Mouse (Mus musculus) lung, embryonic 14.5 days (tissue): ENCODE data around the gene Srsf2. TPM values are rescaled to one million over a fixed set of nuclear protein-coding genes. Genes with fewer than 3 reads are reported as not detected.
A peak's percentile ranks its signal among the peaks of the same experiment; 100 is the strongest.
"Not testable (repeated sequence)": the region's sequence is repeated elsewhere in the genome, so short reads cannot be mapped to it uniquely, and the experiment has no call there.

Source experiments
- ATAC-seq: fragments of 200-750 bp; cut with Nextera tagmentation; 2 replicates; pipeline ENCODE4 v1.8.0; 2017; ENCODE audit warnings: mild to moderate bottlenecking, moderate TSS enrichment, moderate library complexity; ENCODE audit not compliant: insufficient read depth
- DNase-seq: peaks from one replicate; pipeline ENCODE4 v3.0.0-alpha.2; 2015
- H3K27ac ChIP-seq: fragments of 300-500 bp; sonication (generic); 2 replicates; pipeline ENCODE4 v1.5.1; 2014; ENCODE audit warnings: low read depth, mild to moderate bottlenecking, moderate library complexity
- H3K27me3 ChIP-seq: fragments of 300-500 bp; sonication (generic); 2 replicates; pipeline ENCODE4 v1.6.1; 2014; ENCODE audit warnings: low read length, control low read depth; ENCODE audit not compliant: insufficient read depth
- H3K36me3 ChIP-seq: fragments of 300-500 bp; sonication (generic); 2 replicates; pipeline ENCODE4 v1.6.1; 2014; ENCODE audit warnings: control low read depth; ENCODE audit not compliant: insufficient read depth
- H3K4me1 ChIP-seq: fragments of 300-500 bp; sonication (generic); 2 replicates; pipeline ENCODE4 v1.6.1; 2014; ENCODE audit warnings: antibody characterized with exemption, control low read depth; ENCODE audit not compliant: insufficient read depth
- H3K4me2 ChIP-seq: fragments of 300-500 bp; sonication (generic); 2 replicates; pipeline ENCODE4 v1.6.1; 2014; ENCODE audit warnings: mild to moderate bottlenecking
- H3K4me3 ChIP-seq: fragments of 300-500 bp; sonication (generic); 2 replicates; pipeline ENCODE4 v1.5.1; 2014; ENCODE audit warnings: low read depth, low read length
- H3K9ac ChIP-seq: fragments of 300-500 bp; sonication (generic); 2 replicates; pipeline ENCODE4 v1.6.1; 2014
- H3K9me3 ChIP-seq: fragments of 300-500 bp; sonication (generic); 2 replicates; pipeline ENCODE4 v1.6.1; 2016; ENCODE audit warnings: low read depth, low read length, control low read depth
- CTCF ChIP-seq: IDR thresholded peaks from 2 replicates; pipeline ENCODE4 v1.5.1; 2016; ENCODE audit warnings: antibody characterized with exemption, low read depth
- WGBS: fragments of 180-500 bp; shearing (Covaris S2); extraction: QIAGEN DNeasy Blood & Tissue Kit; methylation state at CpG from one replicate; pipeline ENCODE4 v1.1.7; 2014; 5-methylcytosine and 5-hydroxymethylcytosine counted together
- polyA plus RNA-seq: library from polyadenylated mRNA; unstranded; fragments of >200 nt; fragmentation: Nextera tagmentation; extraction: Ambion mirVana; gene quantifications from 2 replicates; pipeline ENCODE4 v1.2.1, GENCODE M21; 2014

Srsf2 gene
- polyA plus RNA-seq, 1 experiment from 2014 or later = 1,045 TPM

DNA sequence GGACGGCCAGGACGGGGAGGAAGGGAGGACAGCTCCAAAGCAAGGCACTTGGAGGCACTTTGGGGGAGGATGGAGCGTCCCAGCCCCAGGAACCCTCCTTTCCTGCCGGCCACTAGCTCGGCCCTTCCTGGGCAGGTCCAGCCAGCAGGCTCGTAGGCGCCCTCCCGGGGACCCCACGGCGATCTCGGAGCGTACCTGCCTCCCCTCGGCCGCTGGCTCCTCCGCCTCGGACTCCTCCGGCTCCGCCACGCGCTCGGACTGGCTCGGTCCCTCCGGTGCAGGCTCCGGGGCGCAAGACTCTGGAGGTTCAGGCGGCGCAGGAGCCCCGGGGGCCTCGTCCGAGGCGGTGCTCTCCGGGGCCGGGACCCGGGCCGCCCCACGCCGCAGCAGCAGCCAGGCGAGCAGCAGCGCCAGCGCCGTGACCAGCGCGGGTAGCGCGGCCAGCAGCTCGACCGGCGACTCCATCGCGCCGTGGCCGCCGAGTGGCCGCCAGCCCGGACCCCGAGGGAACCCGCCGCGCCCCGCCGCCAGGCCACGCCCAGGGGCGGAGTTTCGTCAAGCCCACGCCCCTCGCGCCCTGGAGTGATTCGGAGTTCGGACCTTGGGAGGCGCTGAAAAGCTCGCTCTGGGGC is 25.2 kb downstream of the Srsf2 start, which contains the start of gene Mxra7:
Gene Mxra7 (minus strand): TSS at position 513 of the 632 bp plus-strand sequence.
- Histone ChIP-seq H3K27ac (peak within 1 kb of the TSS; percentile 78), H3K4me3 (peak within 1 kb of the TSS; percentile 73), H3K27me3 (no peaks in the 10 kb centered on the region), H3K9me3 (no peaks in the 10 kb centered on the region), H3K36me3 (peaks cover 2% of the 10 kb centered on the region; the same call in 1 of the 2 replicates), H3K4me1 (peaks cover 7% of the 10 kb centered on the region; the same call in 1 of the 2 replicates), H3K4me2 (peak within 1 kb of the TSS; percentile 86), H3K9ac (peak within 1 kb of the TSS; percentile 80)
- ATAC-seq (peak; percentile 63), DNase-seq (peak; percentile 91)
- TF ChIP-seq CTCF = no peak
- under 1% methylated on average over 71 of the region's 71 CpGs for WGBS

GRCm38 (mm10) chr11:116826550-116827504 is 26.1 kb downstream of the Srsf2 start:
- Histone ChIP-seq H3K4me2 (peak overlapping the region; percentile 86), H3K27ac (peak overlapping the region; percentile 78), H3K9ac (peak overlapping the region; percentile 80), H3K4me3 (peak overlapping the region; percentile 73), H3K4me1 (peaks cover 7% of the 10 kb centered on the region; the same call in 1 of the 2 replicates), H3K36me3 (no peaks in the 10 kb centered on the region), H3K27me3 (no peaks in the 10 kb centered on the region), H3K9me3 (no peaks in the 10 kb centered on the region)
- no peak for DNase-seq
- no peak for ATAC-seq
- 34% methylated on average over 17 of the region's 17 CpGs for WGBS
- no peak for TF ChIP-seq CTCF

DNA sequence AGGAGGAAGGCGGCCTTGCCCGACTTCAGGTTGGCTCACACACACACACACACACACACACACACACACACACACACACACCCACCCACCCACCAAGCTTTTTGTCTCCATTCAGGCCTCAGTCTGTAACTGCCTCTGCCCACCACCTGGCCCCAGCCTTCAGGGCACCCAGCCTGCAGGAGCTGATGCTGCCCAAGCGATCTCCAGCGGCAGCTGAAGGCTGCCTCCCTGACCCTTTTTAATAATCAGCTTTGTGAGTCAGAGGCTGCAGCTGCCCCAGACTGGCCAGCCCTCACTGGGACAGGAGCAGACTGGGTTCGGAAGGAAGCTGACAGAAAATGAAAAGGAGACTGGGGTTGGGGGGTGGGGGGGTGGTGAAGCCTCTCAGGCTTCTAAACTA is 27.7 kb downstream of the Srsf2 start:
- Histone ChIP-seq H3K4me2 (peak overlapping the region; percentile 12; the same call in 1 of the 2 replicates), H3K36me3 (no peaks in the 10 kb centered on the region), H3K9ac (0 out of 2 replicates have a peak overlapping the region, but pooled peaks have one; percentile 13), H3K9me3 (no peaks in the 10 kb centered on the region), H3K4me3 (no peak overlapping the region), H3K4me1 (peaks cover 7% of the 10 kb centered on the region; the same call in 1 of the 2 replicates), H3K27me3 (no peaks in the 10 kb centered on the region), H3K27ac (no peak overlapping the region)
- no peak for ATAC-seq
- TF ChIP-seq CTCF = no peak
- WGBS = 75% methylated on average over 5 of the region's 5 CpGs
- DNase-seq = no peak

- not testable (repeated sequence) for H3K36me3 ChIP-seq, H3K9ac ChIP-seq, H3K27me3 ChIP-seq, H3K4me2 ChIP-seq, DNase-seq, H3K27ac ChIP-seq, H3K9me3 ChIP-seq, H3K4me3 ChIP-seq, H3K4me1 ChIP-seq, ATAC-seq
- 95% methylated on average over 9 of the region's 10 CpGs for WGBS
Observed at GRCm38 (mm10) chr11:116823885-116824284, 29.0 kb downstream of the Srsf2 start.

GRCm38 (mm10) chr11:116823255-116823654 is 29.6 kb downstream of the Srsf2 start:
- Histone ChIP-seq H3K4me2 (no peak overlapping the region), H3K4me3 (no peak overlapping the region), H3K27me3 (no peaks in the 10 kb centered on the region), H3K27ac (no peak overlapping the region), H3K9me3 (no peaks in the 10 kb centered on the region), H3K9ac (no peak overlapping the region), H3K36me3 (no peaks in the 10 kb centered on the region), H3K4me1 (peaks cover 9% of the 10 kb centered on the region; the same call in 1 of the 2 replicates)
- ATAC-seq (no peak), DNase-seq (no peak)
- 100% methylated on average over 2 of the region's 2 CpGs for WGBS
- no peak for TF ChIP-seq CTCF

DNA sequence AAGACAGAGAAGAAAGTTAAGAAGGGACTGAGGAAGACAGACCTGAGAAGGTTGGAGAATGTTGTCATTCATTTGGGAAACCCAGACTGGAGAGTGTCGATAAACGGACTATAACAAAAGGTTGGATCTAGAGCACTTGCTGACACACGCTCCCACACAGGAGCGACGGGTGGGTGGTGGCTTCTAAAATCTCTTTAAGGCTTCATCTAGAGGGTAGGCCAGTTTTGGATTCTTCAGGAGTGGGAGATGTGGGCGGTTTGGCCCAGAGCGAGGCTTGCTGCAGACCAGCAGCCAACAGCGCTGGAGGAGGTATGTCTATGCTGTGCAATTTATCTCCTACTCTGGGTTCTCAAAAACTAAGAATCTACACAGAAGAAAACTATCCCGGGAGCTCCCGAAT is 30.3 kb downstream of the Srsf2 start:
- H3K27ac ChIP-seq = no peak overlapping the region
- no peak overlapping the region for H3K4me2 ChIP-seq
- H3K9ac ChIP-seq = no peak overlapping the region
- no peaks in the 10 kb centered on the region for H3K36me3 ChIP-seq
- H3K4me1 ChIP-seq = peaks cover 9% of the 10 kb centered on the region; the same call in 1 of the 2 replicates
- no peak for DNase-seq
- 83% methylated on average over 10 of the region's 10 CpGs for WGBS
- H3K9me3 ChIP-seq = no peaks in the 10 kb centered on the region
- no peak overlapping the region for H3K4me3 ChIP-seq
- no peak for TF ChIP-seq CTCF
- H3K27me3 ChIP-seq = no peaks in the 10 kb centered on the region
- no peak for ATAC-seq

DNA sequence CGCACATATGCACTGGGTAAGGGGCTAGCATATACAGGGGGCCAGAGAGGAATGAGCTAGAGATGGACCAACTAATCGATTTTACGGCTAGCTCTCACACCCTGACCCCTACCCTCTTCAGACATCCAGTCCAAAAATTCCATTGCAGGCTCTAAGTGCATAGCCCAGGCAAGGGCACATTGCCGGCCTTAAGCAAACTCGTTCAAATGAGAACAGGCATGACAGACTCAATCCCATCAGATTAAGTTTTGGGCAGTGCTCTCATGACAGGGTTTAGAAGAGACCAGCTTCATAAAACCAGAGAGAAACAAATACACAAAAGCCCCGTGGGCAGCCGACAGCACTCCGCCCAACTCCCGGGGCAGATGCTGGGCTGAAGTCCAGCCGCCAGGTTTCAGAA is 30.7 kb downstream of the Srsf2 start:
- peaks cover 9% of the 10 kb centered on the region; the same call in 1 of the 2 replicates for H3K4me1 ChIP-seq
- no peaks in the 10 kb centered on the region for H3K27me3 ChIP-seq
- H3K36me3 ChIP-seq = no peaks in the 10 kb centered on the region
- TF ChIP-seq CTCF = no peak
- H3K9me3 ChIP-seq = no peaks in the 10 kb centered on the region
- 48% methylated on average over 10 of the region's 10 CpGs for WGBS
- no peak overlapping the region for H3K4me3 ChIP-seq
- no peak overlapping the region for H3K27ac ChIP-seq
- H3K9ac ChIP-seq = no peak overlapping the region
- DNase-seq (no peak), ATAC-seq (no peak)
- no peak overlapping the region for H3K4me2 ChIP-seq
